Mouse (Mus musculus) heart, postnatal 0 days (tissue): Measurements from ENCODE around the gene Def6.

ENCODE experiments used
- CTCF ChIP-seq: IDR thresholded peaks from 2 replicates; pipeline ENCODE4 v1.5.1; 2016; ENCODE audit warnings: antibody characterized with exemption, control low read depth, low read depth
- EP300 ChIP-seq: IDR thresholded peaks from 2 replicates; pipeline ENCODE4 v1.6.1; 2016; ENCODE audit warnings: antibody characterized with exemption, low read depth

DNA sequence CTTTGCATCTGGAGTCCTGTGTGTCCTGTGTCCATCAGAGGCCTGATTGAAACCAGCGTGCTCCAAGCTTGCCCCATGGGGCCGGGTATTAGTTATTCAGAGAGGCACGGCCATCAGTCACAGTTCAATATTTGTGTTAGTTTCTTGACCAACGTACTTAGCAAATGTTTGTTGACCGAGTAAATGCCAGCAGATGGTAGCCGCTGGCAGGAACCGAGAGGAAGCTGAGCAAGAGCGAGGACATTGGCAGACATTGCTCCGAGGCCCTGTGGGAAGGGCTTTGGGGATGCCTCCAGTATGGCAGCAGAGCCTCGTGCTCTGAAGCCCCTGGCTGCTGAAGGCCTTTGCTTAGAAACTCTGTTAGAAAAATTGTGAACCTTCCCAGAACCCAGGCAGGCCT, 70.1 kb downstream of the Def6 start:
- no peak for TF ChIP-seq CTCF
- TF ChIP-seq EP300 = no peak
